Mouse (Mus musculus) small intestine, adult 2 months (tissue): ENCODE results near the gene Rbfox1.

Source experiments
- CTCF ChIP-seq: fragments of 200-500 bp; IDR thresholded peaks from 2 replicates; pipeline ENCODE4 v1.5.1; 2012; ENCODE audit warnings: low read depth, mild to moderate bottlenecking, control low read depth, inconsistent platforms, low read length, moderate library complexity, mixed read lengths; ENCODE audit not compliant: insufficient replicate concordance, insufficient read length; ENCODE audit errors: extremely low read depth
- POLR2A ChIP-seq: fragments of 200-500 bp; IDR thresholded peaks from 2 replicates; pipeline ENCODE4 v1.6.1; 2012; ENCODE audit warnings: low read depth, mild to moderate bottlenecking, control low read depth, inconsistent platforms, low read length, moderate library complexity

- TF ChIP-seq POLR2A (no peak), CTCF (no peak)
These were observed 1308.4 kb downstream of the Rbfox1 start for GRCm38 (mm10) chr16:7193535-7193934.
